In the genomic region with DNA sequence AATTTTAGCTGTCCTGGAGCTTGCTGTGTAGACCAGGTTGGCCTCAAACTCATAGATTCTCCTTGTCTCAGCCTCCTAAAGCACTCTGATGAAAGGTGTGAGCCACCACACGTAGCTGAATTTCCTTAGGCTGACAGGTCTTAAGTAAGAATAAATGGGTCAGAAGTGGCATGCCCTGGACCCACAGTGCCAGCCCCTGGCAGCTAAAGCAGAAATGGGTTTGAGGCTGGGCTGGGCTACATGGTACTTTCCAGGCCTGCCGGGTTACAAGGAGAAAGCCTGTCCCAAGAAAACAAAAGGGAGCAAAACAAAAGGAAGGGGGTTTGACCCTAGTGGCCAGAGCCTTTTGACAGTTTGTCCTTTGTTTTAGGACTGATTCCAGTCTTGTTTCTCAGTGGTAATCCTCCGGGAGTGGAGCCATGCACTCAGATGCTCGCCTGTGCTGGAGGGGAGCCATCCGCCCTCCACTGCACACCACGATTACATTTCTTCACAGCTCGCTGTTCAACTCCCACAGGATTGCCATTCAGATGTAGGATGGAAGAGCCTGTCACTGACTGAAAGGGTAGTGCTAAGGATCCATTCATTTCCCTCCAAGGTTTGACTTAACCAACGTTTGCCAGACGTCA, we compare ENCODE assay signal across 12 mouse cellular contexts. TPM values are rescaled to one million over a fixed set of nuclear protein-coding genes. Genes with fewer than 3 reads are reported as not detected.
DNase-seq lines count a peak whose midpoint lies in the region; ATAC-seq and TF ChIP-seq lines count a peak whose summit lies in the region.
"Had no signal": no experiment of that assay in that cellular context is flagged by ENCODE, and none has a peak within 500 bp of the region (broad histone marks: within the 10 kb centered on the region; RNA-seq: fewer than 3 reads in every experiment).

No protein-coding gene starts in this region.

- H3K36me3 ChIP-seq in neural tube, embryonic 13.5 days, result peaks cover 39% of the 10 kb centered on the region

- no peaks in the 10 kb centered on the region for H3K9me3 ChIP-seq in neural tube, embryonic 13.5 days
- H3K9me3 ChIP-seq: lung, embryonic 15.5 days had no signal

- H3K4me3 ChIP-seq in neural tube, embryonic 13.5 days, result no peak overlapping the region
- H3K4me3 ChIP-seq in left cerebral cortex, adult 2 months, result no peak overlapping the region
- H3K4me3 ChIP-seq: lung, embryonic 15.5 days had no signal

- no peaks in the 10 kb centered on the region for H3K27me3 ChIP-seq in neural tube, embryonic 13.5 days
- H3K27me3 ChIP-seq: lung, embryonic 15.5 days; Patski had no signal

- DNase-seq in adrenal gland, postnatal 10 days, result peak; percentile 34
- DNase-seq in adrenal gland, adult 18-20 months (ENCODE audit: low spot score in 2 of 2), result no peak
- DNase-seq in neural tube, embryonic 10.5 days (ENCODE audit: extremely low spot score, low spot score), result no peak
- peak; percentile 53 to 56 for DNase-seq in left cerebral cortex, adult 2 months (ENCODE audit: extremely low spot score in 1 of 2, low spot score in 2 of 2)
- no peak for DNase-seq in spleen, postnatal 36 days (ENCODE audit: low spot score in 2 of 2)
- no peak for DNase-seq in spleen, postnatal 14 days (ENCODE audit: low spot score in 2 of 2)
- DNase-seq: gastrocnemius, postnatal 10 days; thymus, postnatal 36 days had no signal

- no peak; the same call in 1 of the 2 replicates for TF ChIP-seq CTCF in left cerebral cortex, adult 2 months (IDR thresholded peaks at IDR 0.05)

- H3K4me2 ChIP-seq in neural tube, embryonic 13.5 days, result no peak overlapping the region
- H3K4me2 ChIP-seq: lung, embryonic 15.5 days had no signal

- no peak overlapping the region for H3K27ac ChIP-seq in neural tube, embryonic 13.5 days (replicated peaks)
- H3K27ac ChIP-seq in left cerebral cortex, adult 2 months, result peak overlapping the region; percentile 77
- H3K27ac ChIP-seq: lung, embryonic 15.5 days had no signal

- WGBS in neural tube, embryonic 13.5 days, result 24% methylated on average over 9 of the region's 9 CpGs

- no peak for ATAC-seq in neural tube, embryonic 13.5 days (ENCODE audit: low read depth)
- no peak for ATAC-seq in CD4-positive, CD25-positive, alpha-beta regulatory T cell, adult 4 months
- ATAC-seq: Patski had no signal

- intact Hi-C loops in left cerebral cortex, adult 2 months (cut with DNase I), result no loop called here

- H3K4me1 ChIP-seq in neural tube, embryonic 13.5 days (replicated peaks), result peaks cover 16% of the 10 kb centered on the region
- H3K4me1 ChIP-seq: lung, embryonic 15.5 days had no signal

- peak overlapping the region; percentile 45; the same call in 1 of the 2 replicates for H3K9ac ChIP-seq in neural tube, embryonic 13.5 days
- H3K9ac ChIP-seq: lung, embryonic 15.5 days had no signal

RNA-seq across cellular contexts. Expression of a gene that starts 9.6 kb away (rescaled TPM):
- 10 to 100 TPM; 24.0 to 24.7 TPM for total RNA-seq in adrenal gland, postnatal 10 days (2021)
- total RNA-seq in adrenal gland, adult 18-20 months (2021), result 10 to 100 TPM; 27.0 TPM
- 11.7 and 12.2 TPM in 2 replicates for polyA plus RNA-seq in neural tube, embryonic 13.5 days (2015; fragmentation: Nextera tagmentation; extraction: Ambion mirVana)
- total RNA-seq in left cerebral cortex, adult 2 months (2021), result 10 to 100 TPM; 26.1 to 28.4 TPM
- 10 to 100 TPM; 16.0 to 16.7 TPM for polyA plus RNA-seq in CD4-positive, CD25-positive, alpha-beta regulatory T cell, adult 4 months (2017; shearing (Covaris generic))

RNA-seq across cellular contexts. Expression of a gene that starts 39.0 kb away (rescaled TPM):
- total RNA-seq in adrenal gland, postnatal 10 days (2021), result 10 to 100 TPM; 34.9 to 42.9 TPM
- 10 to 100 TPM; 36.8 to 44.2 TPM for total RNA-seq in adrenal gland, adult 18-20 months (2021)
- 39.6 and 46.6 TPM in 2 replicates for polyA plus RNA-seq in neural tube, embryonic 13.5 days (2015; fragmentation: Nextera tagmentation; extraction: Ambion mirVana)
- 10 to 100 TPM; 29.8 to 33.8 TPM for total RNA-seq in left cerebral cortex, adult 2 months (2021)
- polyA plus RNA-seq in CD4-positive, CD25-positive, alpha-beta regulatory T cell, adult 4 months (2017; shearing (Covaris generic)), result 1 to 10 TPM; 4.9 to 5.6 TPM

RNA-seq across cellular contexts. Expression of a gene that starts 39.5 kb away (rescaled TPM):
- total RNA-seq in adrenal gland, postnatal 10 days (2021), result 10 to 100 TPM; 49.6 to 54.7 TPM
- 10 to 100 TPM; 44.6 TPM for total RNA-seq in adrenal gland, adult 18-20 months (2021)
- 74.9 and 80.2 TPM in 2 replicates for polyA plus RNA-seq in neural tube, embryonic 13.5 days (2015; fragmentation: Nextera tagmentation; extraction: Ambion mirVana)
- total RNA-seq in left cerebral cortex, adult 2 months (2021), result 10 to 100 TPM; 66.6 to 74.8 TPM
- 1 to 10 TPM; 2.3 to 3.3 TPM for polyA plus RNA-seq in CD4-positive, CD25-positive, alpha-beta regulatory T cell, adult 4 months (2017; shearing (Covaris generic))

RNA-seq across cellular contexts. Expression of a gene that starts 50.5 kb away (rescaled TPM):
- total RNA-seq in adrenal gland, postnatal 10 days (2021), result 1 to 10 TPM; 3.5 to 5.2 TPM
- total RNA-seq in adrenal gland, adult 18-20 months (2021), result 1 to 10 TPM; 4.0 to 5.0 TPM
- 8.2 and 10.0 TPM in 2 replicates for polyA plus RNA-seq in neural tube, embryonic 13.5 days (2015; fragmentation: Nextera tagmentation; extraction: Ambion mirVana)
- 10 to 100 TPM; 53.7 to 55.3 TPM for total RNA-seq in left cerebral cortex, adult 2 months (2021)
- under 1 TPM; 0.58 to 0.62 TPM for polyA plus RNA-seq in CD4-positive, CD25-positive, alpha-beta regulatory T cell, adult 4 months (2017; shearing (Covaris generic))
- polyA plus RNA-seq: Patski had no signal

Comparison
In these comparisons a context has a peak if more than half of its experiments do, and no peak if none do; other contexts are left out.
1. DNase-seq: peak in adrenal gland, postnatal 10 days (single experiment) and left cerebral cortex, adult 2 months (2 of 2); none in adrenal gland, adult 18-20 months (0 of 2), neural tube, embryonic 10.5 days (single experiment), spleen, postnatal 36 days (0 of 2) and spleen, postnatal 14 days (0 of 2).